Mouse (Mus musculus) forelimb bud, embryonic 11.5 days (tissue): ENCODE data around the gene Ube2d3.
"Not testable (repeated sequence)": the region's sequence is repeated elsewhere in the genome, so short reads cannot be mapped to it uniquely, and the experiment has no call there.

ENCODE experiments used
- DNase-seq: peaks from one replicate; pipeline ENCODE4 v3.0.0-alpha.2; 2012; ENCODE audit warnings: low read depth, low spot score

Ube2d3 gene

GRCm38 (mm10) chr3:135491102-135491501 is 53.2 kb downstream of the Ube2d3 start:
- no peak for DNase-seq

GRCm38 (mm10) chr3:135493320-135493719 is 55.4 kb downstream of the Ube2d3 start:
- not testable (repeated sequence) for DNase-seq

- not testable (repeated sequence) for DNase-seq
Observed at GRCm38 (mm10) chr3:135497956-135498355, 60.0 kb downstream of the Ube2d3 start.

- no peak for DNase-seq
Observed at GRCm38 (mm10) chr3:135498891-135499290, 60.9 kb downstream of the Ube2d3 start.

- DNase-seq, result no peak
Observed at GRCm38 (mm10) chr3:135503160-135503559, 65.2 kb downstream of the Ube2d3 start.

- DNase-seq, result no peak
Observed at GRCm38 (mm10) chr3:135505369-135505909, 67.5 kb downstream of the Ube2d3 start.

- DNase-seq, result no peak
Observed at GRCm38 (mm10) chr3:135505916-135506482, 68.0 kb downstream of the Ube2d3 start.

GRCm38 (mm10) chr3:135507506-135507905 is 69.6 kb downstream of the Ube2d3 start:
- no peak for DNase-seq

- DNase-seq, result no peak
Observed at GRCm38 (mm10) chr3:135508191-135508590, 70.2 kb downstream of the Ube2d3 start.

GRCm38 (mm10) chr3:135510372-135510771 is 72.4 kb downstream of the Ube2d3 start:
- DNase-seq, result no peak

- DNase-seq, result peak; percentile 11
Observed at GRCm38 (mm10) chr3:135511683-135512082, 73.7 kb downstream of the Ube2d3 start.

- DNase-seq, result no peak
Observed at GRCm38 (mm10) chr3:135513270-135513669, 75.3 kb downstream of the Ube2d3 start.

GRCm38 (mm10) chr3:135513800-135514425 is 76.0 kb downstream of the Ube2d3 start:
- no peak for DNase-seq

GRCm38 (mm10) chr3:135515246-135515645 is 77.3 kb downstream of the Ube2d3 start:
- no peak for DNase-seq

- no peak for DNase-seq
Observed at GRCm38 (mm10) chr3:135516891-135517290, 78.9 kb downstream of the Ube2d3 start.
